Mouse (Mus musculus): ENCODE measurements around the gene Ppip5k2.
"Not testable (repeated sequence)": the region's sequence is repeated elsewhere in the genome, so short reads cannot be mapped to it uniquely, and the experiment has no call there.

Gene Ppip5k2

GRCm38 (mm10) chr1:97769904-97770753 lies at the start of gene Ppip5k2, which contains the start of gene Gin1:
Ppip5k2 (minus strand) TSS chr1:97770411.
Gin1 (plus strand) TSS chr1:97770172.
- DNase-seq (ENCODE audit: extremely low spot score, low spot score): peak; percentile 97

- DNase-seq (ENCODE audit: extremely low spot score, low spot score): no peak
Observed at GRCm38 (mm10) chr1:97809255-97809912, 39.2 kb upstream of the Ppip5k2 start.

DNA sequence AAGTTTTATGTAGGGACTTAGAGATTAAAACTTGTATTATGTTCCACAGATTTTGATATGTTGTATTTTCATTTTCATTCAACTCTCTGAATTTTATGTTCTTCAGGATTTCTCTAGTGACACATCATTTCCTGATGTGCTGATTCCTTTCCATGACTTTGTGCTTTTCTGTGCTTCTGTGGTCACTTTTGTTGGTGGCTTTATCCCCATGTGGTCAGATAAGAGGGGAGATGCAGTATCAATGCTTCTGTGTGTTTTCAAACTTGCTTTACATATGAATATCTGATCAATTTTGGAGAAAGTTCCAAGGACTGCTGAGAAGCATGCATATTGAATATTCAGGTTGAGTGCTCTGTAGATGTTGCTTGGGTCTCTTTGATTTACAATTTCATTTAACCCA lies 34.3 kb upstream of the Ppip5k2 start:
- DNase-seq (ENCODE audit: extremely low spot score, low spot score): no peak

DNA sequence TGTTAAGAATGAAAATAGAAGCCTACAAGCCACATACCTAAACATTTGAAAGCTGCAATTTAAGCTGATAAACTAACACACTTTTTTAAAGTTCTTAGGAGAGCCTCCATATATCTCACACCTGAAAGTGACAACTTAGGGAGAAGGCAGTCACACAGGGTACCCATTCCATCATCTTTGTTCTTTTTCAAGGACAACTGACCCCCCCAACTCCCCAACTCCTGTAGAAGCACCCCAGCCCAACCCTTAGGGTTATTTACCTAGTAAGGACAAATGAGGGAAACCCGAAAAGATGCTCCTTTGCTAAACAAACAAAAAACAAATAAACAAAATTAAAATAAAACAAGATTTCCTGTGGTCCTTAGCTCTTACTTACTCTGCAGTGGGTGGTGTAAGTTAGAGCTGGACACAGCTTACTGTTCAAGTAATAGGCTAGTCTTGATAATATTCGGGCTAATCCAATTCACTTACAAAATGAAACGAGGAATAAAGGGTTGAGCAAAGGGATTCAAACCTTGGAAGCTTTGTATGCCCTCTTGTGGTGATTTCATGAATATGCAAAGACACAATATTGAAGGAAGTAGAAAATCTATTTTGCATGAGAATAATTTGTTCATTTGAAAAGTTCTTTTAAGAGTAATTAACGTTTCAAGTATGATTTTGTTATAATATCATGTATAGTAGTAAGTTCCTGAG lies 32.1 kb upstream of the Ppip5k2 start:
- DNase-seq (ENCODE audit: extremely low spot score, low spot score): no peak

DNA sequence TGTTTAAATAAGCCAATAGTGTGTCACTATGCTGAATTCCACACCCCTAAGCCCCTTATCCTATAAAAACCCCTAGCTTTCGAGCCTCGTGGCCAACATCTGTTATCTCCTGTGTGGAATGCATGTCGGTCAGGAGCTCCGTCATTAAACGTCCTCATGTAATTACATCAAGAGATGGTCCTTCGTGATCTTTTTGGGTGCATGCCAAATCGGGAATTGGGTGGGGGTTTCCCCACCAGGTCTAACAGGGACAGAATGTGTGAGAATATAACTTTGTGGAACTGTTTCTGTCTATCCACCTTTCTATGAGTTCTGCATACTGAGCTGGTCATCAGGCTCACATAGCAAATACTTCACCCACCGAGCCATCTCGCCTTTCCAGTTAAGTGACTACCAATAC lies 25.7 kb upstream of the Ppip5k2 start:
- no peak for DNase-seq (ENCODE audit: extremely low spot score, low spot score)

DNA sequence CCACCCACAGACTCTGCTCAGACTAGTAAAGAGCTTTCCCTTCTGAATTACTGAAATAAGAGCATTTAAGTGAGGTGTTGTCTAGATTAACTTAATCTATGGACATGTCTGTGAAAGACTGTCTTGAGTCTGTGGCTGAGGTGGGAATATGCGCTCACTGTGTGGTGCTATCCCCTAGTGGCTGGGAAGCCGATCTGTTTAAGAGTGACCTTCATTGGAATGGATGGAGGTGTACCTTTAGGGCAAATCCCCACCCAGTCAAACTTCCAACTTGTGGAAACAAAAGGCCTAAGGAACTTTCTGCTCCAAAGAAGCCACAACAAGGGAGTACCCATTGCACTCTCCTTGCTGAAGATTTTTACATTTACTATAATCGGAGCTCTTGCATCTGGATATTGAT lies 23.9 kb upstream of the Ppip5k2 start:
- no peak for DNase-seq (ENCODE audit: extremely low spot score, low spot score)

DNA sequence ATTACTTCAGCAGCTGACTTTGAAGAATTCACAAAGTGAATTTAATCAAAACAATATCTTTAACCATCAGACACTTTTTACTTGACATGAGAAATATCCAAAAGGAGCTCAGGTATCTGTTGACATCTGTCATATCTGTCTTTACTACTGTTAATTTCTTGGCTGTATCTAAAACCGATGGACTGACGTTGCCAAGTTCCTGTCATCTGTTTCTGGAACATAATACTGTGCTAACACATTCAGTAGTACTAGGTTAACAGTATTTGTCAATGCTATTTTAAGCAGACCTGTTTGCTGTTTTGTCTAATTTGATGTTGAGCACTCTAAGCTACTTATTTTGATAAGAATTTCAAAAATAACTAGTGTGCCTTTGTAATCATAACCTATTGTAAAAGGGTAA lies 18.3 kb upstream of the Ppip5k2 start:
- no peak for DNase-seq (ENCODE audit: extremely low spot score, low spot score)

DNA sequence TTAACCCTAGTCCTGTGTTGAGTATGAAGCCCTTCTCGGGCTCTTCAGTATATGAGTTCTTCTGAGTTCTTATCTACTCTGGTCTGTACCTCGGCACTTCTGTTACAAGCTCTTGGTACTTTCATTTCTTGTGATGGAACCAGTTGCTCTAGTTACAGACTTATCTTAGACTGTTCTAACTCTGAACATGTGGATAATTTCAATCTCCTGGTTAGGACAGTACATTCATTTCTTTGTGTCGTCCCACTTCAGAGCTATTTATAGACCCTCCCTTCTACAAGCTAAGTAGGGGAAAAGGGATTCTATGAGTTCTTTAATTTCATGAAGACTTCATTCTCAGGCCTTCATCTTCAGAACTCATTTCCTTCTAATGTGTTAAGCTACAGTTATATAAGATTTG lies 17.5 kb upstream of the Ppip5k2 start:
- no peak for DNase-seq (ENCODE audit: extremely low spot score, low spot score)

DNA sequence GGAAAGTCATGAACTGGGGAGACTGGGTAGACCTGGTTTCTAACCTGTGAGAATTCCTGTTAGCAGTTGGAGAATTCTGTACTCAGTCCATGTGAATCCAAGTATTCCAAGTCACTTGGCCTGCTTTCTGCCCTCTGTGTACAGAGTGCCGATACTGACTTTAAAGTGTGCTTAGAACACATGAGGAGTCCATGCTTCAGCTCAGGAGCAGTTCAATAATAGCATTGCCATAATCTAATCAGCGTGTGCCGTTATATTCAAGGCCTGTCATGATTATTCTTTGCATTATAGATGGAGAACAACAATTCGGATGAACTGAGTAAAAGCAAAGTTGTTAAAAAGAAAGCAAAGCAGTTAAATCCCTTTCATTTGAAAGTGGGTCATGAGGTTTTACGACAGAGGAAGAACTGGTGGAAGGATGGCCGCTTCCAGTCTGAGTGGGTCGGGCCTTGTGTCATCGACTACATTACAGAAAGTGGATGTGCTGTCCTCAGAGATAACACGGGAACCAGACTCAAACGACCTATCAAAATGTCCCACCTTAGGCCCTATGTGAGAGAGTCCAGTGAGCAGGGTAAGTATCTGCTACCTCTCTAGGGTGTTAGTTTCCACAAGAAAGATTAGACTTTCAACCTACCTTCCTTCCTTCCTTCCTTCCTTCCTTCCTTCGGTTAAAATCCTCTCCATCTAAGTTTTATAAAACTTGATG lies 15.6 kb upstream of the Ppip5k2 start:
- DNase-seq (ENCODE audit: extremely low spot score, low spot score): no peak

GRCm38 (mm10) chr1:97784928-97785327 lies 14.7 kb upstream of the Ppip5k2 start:
- no peak for DNase-seq (ENCODE audit: extremely low spot score, low spot score)

DNA sequence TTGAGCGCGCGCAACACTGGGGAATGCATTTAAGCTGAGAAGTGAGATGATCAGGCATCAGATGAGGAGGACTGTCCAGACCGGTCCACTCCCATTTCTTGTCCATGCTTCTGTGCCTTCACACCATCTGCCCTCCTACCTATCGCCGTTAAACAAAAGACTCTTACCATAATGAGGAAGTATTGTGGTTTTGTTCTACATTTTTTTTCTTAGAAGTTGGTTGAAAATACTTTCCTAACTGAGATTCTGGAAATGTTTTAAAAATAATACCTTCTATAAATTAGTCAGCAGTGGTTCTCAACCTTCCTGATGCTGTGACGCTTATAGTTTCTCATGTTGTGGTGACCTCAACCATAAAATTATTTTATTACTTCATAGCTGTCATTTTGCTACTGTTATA lies 11.5 kb upstream of the Ppip5k2 start:
- DNase-seq (ENCODE audit: extremely low spot score, low spot score): no peak

DNA sequence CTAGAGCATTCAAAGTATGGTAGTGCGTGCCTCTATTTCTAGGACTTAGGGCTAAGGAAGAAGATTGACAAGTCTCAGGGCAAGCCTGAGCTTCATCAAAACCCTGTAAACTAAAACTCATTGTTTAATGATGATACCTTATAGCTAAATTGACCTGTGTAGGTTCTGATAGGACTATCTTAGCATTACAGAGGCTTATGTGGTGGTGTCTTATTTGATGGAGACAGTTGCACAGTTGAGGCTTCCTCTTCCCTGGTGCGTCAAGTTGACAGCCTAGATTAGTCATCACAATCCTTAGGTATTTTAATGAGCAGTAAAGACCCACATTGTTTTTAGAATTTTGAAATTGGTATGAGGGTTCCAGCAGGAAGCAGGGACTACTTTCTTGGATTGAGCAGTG lies 3.8 kb upstream of the Ppip5k2 start:
- no peak for DNase-seq (ENCODE audit: extremely low spot score, low spot score)

DNA sequence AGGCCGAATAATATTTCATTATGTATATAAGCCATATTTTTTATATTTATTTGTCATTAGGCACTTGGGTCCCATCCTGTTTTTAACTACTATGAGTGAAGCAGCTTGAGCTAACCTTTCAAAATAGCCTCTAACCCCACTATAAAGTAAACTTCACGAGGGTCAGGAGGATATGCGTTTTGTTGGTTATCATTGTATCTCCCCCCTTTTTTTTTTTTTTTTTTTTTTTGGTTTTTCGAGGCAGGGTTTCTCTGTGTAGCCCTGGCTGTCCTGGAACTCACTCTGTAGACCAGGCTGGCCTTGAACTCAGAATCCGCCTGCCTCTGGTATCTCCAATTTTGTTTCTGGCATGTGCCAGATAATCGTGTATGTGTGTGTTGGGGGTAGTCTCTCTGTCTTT lies 3.2 kb upstream of the Ppip5k2 start:
- DNase-seq (ENCODE audit: extremely low spot score, low spot score): no peak

- DNase-seq (ENCODE audit: extremely low spot score, low spot score): no peak
Observed at GRCm38 (mm10) chr1:97771727-97772126, 1.5 kb upstream of the Ppip5k2 start.

GRCm38 (mm10) chr1:97771118-97771517 lies 907 bp upstream of the Ppip5k2 start:
- no peak for DNase-seq (ENCODE audit: extremely low spot score, low spot score)

GRCm38 (mm10) chr1:97769294-97769903 lies 812 bp downstream of the Ppip5k2 start:
- no peak for DNase-seq (ENCODE audit: extremely low spot score, low spot score)

DNA sequence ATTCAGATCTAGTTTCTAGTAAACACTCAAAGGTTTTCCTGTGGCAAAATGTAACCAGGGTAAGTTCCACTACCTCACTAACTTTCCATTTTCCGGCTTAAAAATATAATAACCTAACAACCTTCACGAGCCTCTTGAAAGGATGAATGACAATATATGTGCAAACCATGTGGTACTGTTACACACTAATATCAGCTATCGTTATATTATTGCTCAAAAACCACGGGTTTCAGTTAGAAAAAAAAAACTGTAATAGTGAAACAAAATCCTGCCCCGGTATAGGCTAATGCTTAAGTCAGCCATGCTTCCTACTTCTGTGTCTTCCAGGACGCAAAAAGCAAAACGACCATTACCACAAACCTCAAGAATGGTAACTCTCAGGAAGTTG lies 1.3 kb downstream of the Ppip5k2 start:
- DNase-seq (ENCODE audit: extremely low spot score, low spot score): no peak

DNA sequence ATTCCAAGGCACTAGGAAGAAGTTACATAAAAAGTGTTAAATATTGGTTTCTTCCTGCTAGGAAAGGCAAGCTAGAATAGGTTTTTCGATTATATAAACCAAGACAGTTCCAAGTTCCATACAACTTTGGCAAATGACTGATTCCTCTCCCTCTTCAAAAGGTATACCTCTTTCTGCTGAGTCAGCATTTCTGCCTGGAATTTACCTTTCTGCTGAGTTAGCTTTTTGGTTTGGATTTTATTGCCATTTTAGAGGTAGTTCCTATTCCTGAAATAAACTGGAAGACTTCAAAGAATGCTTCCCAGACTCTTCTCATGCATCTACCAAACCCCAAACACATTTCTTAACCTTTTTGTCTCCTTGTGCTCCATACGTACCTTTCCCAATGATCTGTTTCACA lies 2.1 kb downstream of the Ppip5k2 start:
- no peak for DNase-seq (ENCODE audit: extremely low spot score, low spot score)

DNA sequence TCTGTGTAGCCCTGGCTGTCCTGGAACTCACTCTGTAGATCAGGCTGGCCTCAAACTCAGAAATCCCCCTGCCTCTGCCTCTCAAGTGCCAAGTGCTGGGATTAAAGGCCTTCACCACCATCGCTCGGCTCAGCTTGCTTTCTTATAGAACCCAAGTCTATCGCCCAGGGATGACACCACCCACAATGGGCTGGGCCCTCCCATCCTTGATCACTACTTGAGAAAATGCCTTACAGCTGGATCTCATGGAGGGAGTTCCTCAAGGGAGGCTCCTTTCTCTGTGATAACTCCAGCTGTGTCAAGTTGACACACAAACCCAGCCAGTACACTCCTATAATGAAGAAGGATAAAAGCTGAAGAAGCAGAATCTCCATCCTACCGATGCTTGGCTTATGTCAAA lies 4.5 kb downstream of the Ppip5k2 start:
- DNase-seq (ENCODE audit: extremely low spot score, low spot score): not testable (repeated sequence)

DNA sequence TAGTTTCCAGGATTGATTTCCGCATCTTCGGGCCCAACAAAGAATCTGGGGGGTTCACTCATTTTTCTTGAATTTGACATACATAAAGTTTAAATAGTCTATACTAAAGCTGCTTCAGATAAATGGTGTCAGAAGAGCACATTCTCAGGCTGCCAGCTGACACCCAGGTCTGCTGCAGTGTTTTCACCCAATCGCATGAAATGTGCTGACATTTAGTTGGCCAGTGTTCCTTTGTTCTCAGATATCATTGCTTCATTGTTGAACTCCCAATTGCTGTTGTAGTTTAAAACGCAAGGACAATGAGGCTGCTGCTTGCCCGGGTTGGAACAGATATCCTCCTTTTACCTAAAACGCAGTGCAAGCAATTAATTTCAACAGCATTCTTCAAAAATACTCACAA lies 8.7 kb downstream of the Ppip5k2 start:
- DNase-seq (ENCODE audit: extremely low spot score, low spot score): no peak

GRCm38 (mm10) chr1:97760598-97760997 lies 9.6 kb downstream of the Ppip5k2 start:
- no peak for DNase-seq (ENCODE audit: extremely low spot score, low spot score)
